Mouse (Mus musculus) small intestine, adult 2 months (tissue): ENCODE measurements around the gene Hist1h2ab.
A peak's percentile ranks its signal among the peaks of the same experiment; 100 is the strongest.

ENCODE experiments used
- CTCF ChIP-seq: fragments of 200-500 bp; IDR thresholded peaks from 2 replicates; pipeline ENCODE4 v1.5.1; 2012; ENCODE audit warnings: low read depth, mild to moderate bottlenecking, control low read depth, inconsistent platforms, low read length, moderate library complexity, mixed read lengths; ENCODE audit not compliant: insufficient replicate concordance, insufficient read length; ENCODE audit errors: extremely low read depth
- POLR2A ChIP-seq: fragments of 200-500 bp; IDR thresholded peaks from 2 replicates; pipeline ENCODE4 v1.6.1; 2012; ENCODE audit warnings: low read depth, mild to moderate bottlenecking, control low read depth, inconsistent platforms, low read length, moderate library complexity

DNA sequence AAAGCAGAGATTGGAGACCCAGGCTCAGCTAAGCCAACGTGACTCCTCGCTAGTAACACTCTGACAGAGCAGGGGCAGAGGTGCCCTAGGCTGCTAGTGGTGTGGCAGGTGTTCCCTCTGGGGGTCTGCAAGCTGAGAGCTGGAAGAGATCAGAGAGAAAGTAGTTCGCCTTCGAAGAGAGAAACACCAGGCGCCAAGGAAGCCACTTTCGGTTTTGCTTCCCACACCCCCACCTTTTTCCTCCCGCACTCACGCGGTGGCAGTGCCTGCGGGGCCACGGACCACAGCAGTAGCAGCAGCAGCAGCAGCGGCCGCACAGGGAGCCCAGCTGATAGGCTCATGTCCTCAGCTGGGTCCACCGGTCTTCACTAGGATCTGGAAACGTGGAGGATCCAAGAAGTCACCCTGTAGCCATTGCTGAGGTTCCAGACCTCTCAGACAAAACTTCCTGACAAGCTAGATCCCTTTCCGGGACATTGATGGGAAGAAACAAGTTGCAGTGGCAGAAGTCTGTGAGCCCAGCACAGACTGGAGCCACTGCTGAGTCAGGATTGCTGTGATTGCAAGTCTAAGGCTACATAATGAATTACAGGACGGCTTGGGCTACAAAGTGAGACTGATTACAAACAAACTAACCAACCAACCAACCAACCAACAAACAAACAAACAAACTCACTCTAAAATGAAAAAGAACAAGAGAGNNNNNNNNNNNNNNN, 40.4 kb upstream of the Hist1h2ab start, which contains the start of gene Hfe:
- TF ChIP-seq POLR2A: 0 out of 2 replicates have a peak, but pooled peaks have one; percentile 42
- TF ChIP-seq CTCF: no peak
